Mouse (Mus musculus) midbrain, embryonic 14.5 days (tissue): Measurements from ENCODE around the gene Lta. TPM values are rescaled to one million over a fixed set of nuclear protein-coding genes. Genes with fewer than 3 reads are reported as not detected.
A peak's percentile ranks its signal among the peaks of the same experiment; 100 is the strongest.

Source experiments
- ATAC-seq: fragments of 200-750 bp; cut with Nextera tagmentation; 2 replicates; pipeline ENCODE4 v1.8.0; 2017; ENCODE audit warnings: moderate number of reproducible peaks, moderate library complexity; ENCODE audit not compliant: low FRiP score, low TSS enrichment
- DNase-seq: peaks from one replicate; pipeline ENCODE4 v3.0.0-alpha.2; 2015
- H3K27ac ChIP-seq: fragments of 300-500 bp; sonication (generic); replicated peaks from 2 replicates; pipeline ENCODE4 v1.5.1; 2014; ENCODE audit warnings: mild to moderate bottlenecking, low read depth, low read length, moderate library complexity
- H3K27me3 ChIP-seq: fragments of 300-500 bp; sonication (generic); 2 replicates; pipeline ENCODE4 v1.6.1; 2014; ENCODE audit warnings: low read length, control low read depth, mixed read lengths; ENCODE audit not compliant: control insufficient read depth, insufficient read depth
- H3K36me3 ChIP-seq: fragments of 300-500 bp; sonication (generic); 2 replicates; pipeline ENCODE4 v1.6.1; 2014; ENCODE audit warnings: low read length, control low read depth; ENCODE audit not compliant: control insufficient read depth, insufficient read depth
- H3K4me1 ChIP-seq: fragments of 300-500 bp; sonication (generic); 2 replicates; pipeline ENCODE4 v1.6.1; 2014; ENCODE audit warnings: mild to moderate bottlenecking, antibody characterized with exemption, low read length, control low read depth; ENCODE audit not compliant: control insufficient read depth, insufficient read depth
- H3K4me2 ChIP-seq: fragments of 300-500 bp; sonication (generic); 2 replicates; pipeline ENCODE4 v1.6.1; 2014; ENCODE audit warnings: mild to moderate bottlenecking, low read length, moderate library complexity
- H3K4me3 ChIP-seq: fragments of 300-500 bp; sonication (generic); replicated peaks from 2 replicates; pipeline ENCODE4 v1.5.1; 2014; ENCODE audit warnings: low read depth, low read length
- H3K9ac ChIP-seq: fragments of 300-500 bp; sonication (generic); replicated peaks from 2 replicates; pipeline ENCODE4 v1.6.1; 2014; ENCODE audit warnings: mild to moderate bottlenecking, low read length, moderate library complexity
- H3K9me3 ChIP-seq: fragments of 300-500 bp; sonication (generic); 2 replicates; pipeline ENCODE4 v1.6.1; 2016; ENCODE audit warnings: low read length, control low read depth, mixed read lengths; ENCODE audit not compliant: control insufficient read depth
- WGBS: fragments of 180-500 bp; shearing (Covaris S2); extraction: QIAGEN DNeasy Blood & Tissue Kit; methylation state at CpG from one replicate; pipeline ENCODE4 v1.1.7; 2014; 5-methylcytosine and 5-hydroxymethylcytosine counted together
- polyA plus RNA-seq: library from polyadenylated mRNA; unstranded; fragments of >200 nt; fragmentation: Nextera tagmentation; extraction: Ambion mirVana; gene quantifications from 2 replicates; pipeline ENCODE4 v1.2.1, GENCODE M21; 2014

The Lta gene
- polyA plus RNA-seq, 1 experiment from 2014 or later: 0.20 TPM

GRCm38 (mm10) chr17:35186681-35187080, 18.5 kb downstream of the Lta start:
- H3K27ac ChIP-seq: peak overlapping the region; percentile 45; the same call in 1 of the 2 replicates
- no peak for ATAC-seq
- no peak overlapping the region for H3K9ac ChIP-seq
- DNase-seq: peak; percentile 27
- peak overlapping the region; percentile 28 for H3K4me3 ChIP-seq
- H3K36me3 ChIP-seq: no peaks in the 10 kb centered on the region
- H3K4me1 ChIP-seq: peaks cover 10% of the 10 kb centered on the region; the same call in 1 of the 2 replicates
- peak overlapping the region; percentile 47 for H3K4me2 ChIP-seq
- H3K9me3 ChIP-seq: no peaks in the 10 kb centered on the region
- no peaks in the 10 kb centered on the region for H3K27me3 ChIP-seq
- 2% methylated on average over 4 of the region's 4 CpGs for WGBS

GRCm38 (mm10) chr17:35185639-35186611, 19.2 kb downstream of the Lta start:
- H3K36me3 ChIP-seq: no peaks in the 10 kb centered on the region
- peak overlapping the region; percentile 32; the same call in 1 of the 2 replicates for H3K9ac ChIP-seq
- DNase-seq (peak; percentile 67), ATAC-seq (no peak; the same call in 1 of the 2 replicates)
- peak overlapping the region; percentile 47 for H3K4me2 ChIP-seq
- no peaks in the 10 kb centered on the region for H3K9me3 ChIP-seq
- peak overlapping the region; percentile 45; the same call in 1 of the 2 replicates for H3K27ac ChIP-seq
- no peaks in the 10 kb centered on the region for H3K27me3 ChIP-seq
- H3K4me1 ChIP-seq: peaks cover 10% of the 10 kb centered on the region; the same call in 1 of the 2 replicates
- 3% methylated on average over 18 of the region's 18 CpGs for WGBS
- H3K4me3 ChIP-seq: peak overlapping the region; percentile 28

- H3K4me1 ChIP-seq: no peaks in the 10 kb centered on the region
- H3K27me3 ChIP-seq: no peaks in the 10 kb centered on the region
- H3K27ac ChIP-seq: no peak overlapping the region
- H3K9me3 ChIP-seq: no peaks in the 10 kb centered on the region
- ATAC-seq (no peak), DNase-seq (no peak)
- no peak overlapping the region for H3K9ac ChIP-seq
- H3K4me3 ChIP-seq: no peak overlapping the region
- 86% methylated on average over 5 of the region's 5 CpGs for WGBS
- H3K36me3 ChIP-seq: no peaks in the 10 kb centered on the region
- no peak overlapping the region for H3K4me2 ChIP-seq
Measured at GRCm38 (mm10) chr17:35180093-35180492, 25.1 kb downstream of the Lta start.

DNA sequence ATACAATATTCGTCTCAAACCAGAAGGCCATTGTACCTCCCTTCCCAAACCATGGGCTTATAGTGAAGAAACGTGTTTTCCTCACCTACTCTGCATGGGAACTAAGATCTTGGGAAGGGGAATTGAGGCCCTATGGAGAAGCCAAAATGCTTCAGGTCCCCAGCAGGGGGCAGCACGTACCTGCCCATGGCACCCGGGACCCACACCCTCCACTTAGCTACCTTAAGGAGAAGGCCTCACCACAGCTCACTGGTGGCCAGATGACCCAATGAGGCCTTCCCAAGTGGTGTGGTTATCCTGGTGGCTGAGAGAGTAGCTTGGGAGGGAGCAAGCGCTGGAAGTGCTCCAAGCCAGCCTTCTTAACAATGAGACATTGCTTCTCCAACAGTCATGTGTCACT, 26.6 kb downstream of the Lta start:
- Histone ChIP-seq H3K27ac (no peak overlapping the region), H3K4me2 (no peak overlapping the region), H3K27me3 (no peaks in the 10 kb centered on the region), H3K36me3 (no peaks in the 10 kb centered on the region), H3K9ac (no peak overlapping the region), H3K4me3 (no peak overlapping the region), H3K4me1 (no peaks in the 10 kb centered on the region), H3K9me3 (no peaks in the 10 kb centered on the region)
- WGBS: 22% methylated on average over 5 of the region's 5 CpGs
- ATAC-seq: no peak
- DNase-seq: peak; percentile 78

DNA sequence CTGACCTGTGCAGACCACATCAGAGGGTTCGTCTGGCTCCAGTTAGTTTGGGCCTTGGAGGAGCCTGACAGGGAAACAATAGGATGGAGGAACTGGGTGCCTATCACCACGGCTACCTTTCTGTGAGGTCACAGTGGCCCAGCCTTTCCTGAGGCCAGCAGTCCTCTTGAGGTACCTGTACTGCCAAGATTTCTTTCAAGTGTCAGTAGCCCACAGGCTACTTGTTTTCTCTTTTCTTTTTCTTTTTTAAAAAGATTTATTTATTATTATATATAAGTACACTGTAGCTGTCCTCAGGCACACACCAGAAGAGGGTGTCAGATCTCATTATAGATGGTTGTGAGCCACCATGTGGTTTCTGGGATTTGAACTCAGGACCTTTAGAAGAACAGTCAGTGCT, 29.2 kb downstream of the Lta start, which contains the start of gene Aif1:
TSS of gene Aif1 (minus strand) at position 101 of the 400 bp plus-strand sequence.
- H3K27me3 ChIP-seq: no peaks in the 10 kb centered on the region
- H3K27ac ChIP-seq: no peak within 1 kb of the TSS
- DNase-seq (no peak), ATAC-seq (no peak)
- no peaks in the 10 kb centered on the region for H3K4me1 ChIP-seq
- no peak within 1 kb of the TSS for H3K4me3 ChIP-seq
- WGBS: 28% methylated on average over 2 of the region's 2 CpGs
- no peaks in the 10 kb centered on the region for H3K9me3 ChIP-seq
- H3K4me2 ChIP-seq: no peak within 1 kb of the TSS
- H3K9ac ChIP-seq: no peak within 1 kb of the TSS
- no peaks in the 10 kb centered on the region for H3K36me3 ChIP-seq

DNA sequence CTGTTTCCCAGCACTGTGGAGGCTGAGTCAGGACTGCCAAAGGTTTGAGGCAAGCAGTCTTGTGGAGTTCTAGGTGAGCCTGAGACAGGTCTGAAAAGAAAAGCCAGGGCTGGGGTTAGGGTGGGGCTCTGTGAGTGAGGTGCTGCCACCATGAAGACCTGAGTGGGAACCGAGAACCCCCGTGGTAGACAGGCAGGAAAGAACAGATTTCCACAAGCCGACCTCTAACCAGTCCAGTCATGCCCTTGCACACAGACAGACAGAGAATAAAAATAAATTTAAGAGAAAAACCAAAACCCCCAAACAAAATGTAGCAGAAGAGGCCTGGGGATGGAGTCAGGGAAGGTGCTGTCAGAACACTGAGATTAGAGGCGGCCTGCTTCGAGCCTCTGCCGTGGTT, 29.8 kb downstream of the Lta start:
- no peak for ATAC-seq
- no peak overlapping the region for H3K9ac ChIP-seq

GRCm38 (mm10) chr17:35174201-35174977, 30.8 kb downstream of the Lta start:
- no peaks in the 10 kb centered on the region for H3K27me3 ChIP-seq
- H3K36me3 ChIP-seq: no peaks in the 10 kb centered on the region
- DNase-seq (no peak), ATAC-seq (no peak)
- H3K4me2 ChIP-seq: no peak overlapping the region
- H3K9ac ChIP-seq: no peak overlapping the region
- 84% methylated on average over 8 of the region's 8 CpGs for WGBS
- H3K4me3 ChIP-seq: no peak overlapping the region
- no peaks in the 10 kb centered on the region for H3K4me1 ChIP-seq
- H3K27ac ChIP-seq: no peak overlapping the region
- no peaks in the 10 kb centered on the region for H3K9me3 ChIP-seq

More for the DNA sequence above, 29.8 kb downstream of the Lta start:
- H3K4me3 ChIP-seq: no peak overlapping the region
- 59% methylated on average over 6 of the region's 6 CpGs for WGBS
- no peak for DNase-seq
- H3K9me3 ChIP-seq: no peaks in the 10 kb centered on the region
- no peaks in the 10 kb centered on the region for H3K36me3 ChIP-seq
- no peaks in the 10 kb centered on the region for H3K4me1 ChIP-seq
- H3K27me3 ChIP-seq: no peaks in the 10 kb centered on the region
- H3K4me2 ChIP-seq: no peak overlapping the region
- H3K27ac ChIP-seq: no peak overlapping the region

DNA sequence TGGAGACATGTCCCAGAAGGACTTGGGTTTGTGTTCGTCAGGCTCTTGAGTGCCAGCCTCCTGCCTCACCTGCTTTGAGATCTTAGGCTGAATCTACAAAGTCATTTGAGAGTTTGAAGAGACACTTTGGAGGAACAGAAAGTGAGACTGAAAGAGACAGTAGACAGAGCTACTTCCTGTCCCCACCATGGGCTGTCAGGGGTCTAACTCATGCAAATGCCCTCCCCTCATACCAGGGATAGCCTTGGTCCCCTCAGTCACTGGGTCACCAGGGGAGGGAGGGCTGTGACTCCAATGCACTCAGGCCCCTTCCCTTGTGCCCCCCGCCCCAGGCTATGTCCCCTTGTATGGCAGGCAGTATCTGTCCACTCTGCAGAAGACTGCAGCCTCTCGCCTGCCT, 31.8 kb downstream of the Lta start:
- Histone ChIP-seq H3K9ac (0 out of 2 replicates have a peak overlapping the region, but pooled peaks have one; percentile 9), H3K9me3 (no peaks in the 10 kb centered on the region), H3K27ac (no peak overlapping the region), H3K27me3 (no peaks in the 10 kb centered on the region), H3K4me2 (no peak overlapping the region), H3K4me1 (no peaks in the 10 kb centered on the region), H3K36me3 (no peaks in the 10 kb centered on the region), H3K4me3 (no peak overlapping the region)
- DNase-seq: no peak
- no peak for ATAC-seq
- WGBS: 63% methylated on average over 3 of the region's 3 CpGs
